Mouse (Mus musculus) CH12.LX (cell line): ENCODE data around the gene Syt12. TPM values are rescaled to one million over a fixed set of nuclear protein-coding genes. Genes with fewer than 3 reads are reported as not detected.

ENCODE experiments used
- DNase-seq: peaks from one replicate; pipeline ENCODE4 v3.0.0-alpha.2; 2013; ENCODE audit errors: extremely low read depth
- H3K27ac ChIP-seq: 2 replicates; pipeline ENCODE4 v1.5.1; 2012; ENCODE audit warnings: low read depth, mild to moderate bottlenecking, control low read depth, moderate library complexity; ENCODE audit not compliant: insufficient read depth
- H3K27me3 ChIP-seq: replicated peaks from 2 replicates; pipeline ENCODE3; 2012; ENCODE audit warnings: inconsistent platforms
- H3K36me3 ChIP-seq, 2 experiments: replicated peaks in 1 of 2; 2 replicates each; pipeline versions ENCODE3 to v1.6.1; 2012; ENCODE audit warnings: inconsistent platforms in 1 of 2, low read length in 1 of 2, mild to moderate bottlenecking in 1 of 2, mixed read lengths in 1 of 2, moderate library complexity in 1 of 2; ENCODE audit not compliant: control insufficient read depth in 1 of 2, insufficient read depth in 1 of 2
- H3K4me1 ChIP-seq, 2 experiments: 2 replicates each; pipeline ENCODE4 v1.6.1; 2012; ENCODE audit warnings: inconsistent platforms in 1 of 2, moderate library complexity in 1 of 2; ENCODE audit not compliant: insufficient read depth in 2 of 2, control insufficient read depth in 1 of 2
- H3K4me2 ChIP-seq: 2 replicates; pipeline ENCODE4 v1.6.1; 2012; ENCODE audit warnings: low read depth, mild to moderate bottlenecking, control low read depth; ENCODE audit not compliant: poor library complexity, insufficient read depth, severe bottlenecking
- H3K4me3 ChIP-seq, 3 experiments: fragments of 150-350 bp in 1 of 3; sonication (generic) in 1 of 3; replicated peaks in 1 of 3; 2 replicates each; pipeline versions ENCODE3 to v1.5.1; 2011 to 2012; ENCODE audit warnings: low read depth in 2 of 3, low read length in 2 of 3, mild to moderate bottlenecking in 2 of 3, moderate library complexity in 2 of 3, control low read depth in 1 of 3, improper control_type of control experiment in 1 of 3, inconsistent platforms in 1 of 3, mixed read lengths in 1 of 3; ENCODE audit not compliant: poor library complexity in 1 of 3
- H3K79me2 ChIP-seq: replicated peaks from 2 replicates; pipeline ENCODE4 v1.6.1; 2012; ENCODE audit warnings: mild to moderate bottlenecking, moderate library complexity; ENCODE audit not compliant: control insufficient read depth, poor library complexity, insufficient read depth, severe bottlenecking; ENCODE audit errors: extremely low read depth
- H3K9ac ChIP-seq: 2 replicates; pipeline ENCODE4 v1.6.1; 2012; ENCODE audit warnings: low read depth, mild to moderate bottlenecking, control low read depth, moderate library complexity; ENCODE audit not compliant: insufficient read depth
- H3K9me3 ChIP-seq: replicated peaks from 2 replicates; pipeline ENCODE3; 2012; ENCODE audit warnings: low read length, inconsistent platforms, mixed read lengths
- BHLHE40 ChIP-seq: IDR thresholded peaks from 2 replicates; pipeline ENCODE4 v1.6.1; 2011; ENCODE audit warnings: mild to moderate bottlenecking, low read depth, low read length, improper control_type of control experiment
- CHD1 ChIP-seq: IDR thresholded peaks from 2 replicates; pipeline ENCODE4 v1.6.1; 2012; ENCODE audit warnings: low read depth, low read length, improper control_type of control experiment, inconsistent platforms
- CTCF ChIP-seq, 2 experiments: IDR thresholded peaks in 1 of 2; conservative IDR thresholded peaks in 1 of 2; 2 replicates each; pipeline ENCODE4 v1.5.1; 2011 to 2012; ENCODE audit warnings: low read depth in 2 of 2, low read length in 2 of 2, improper control_type of control experiment in 1 of 2, inconsistent platforms in 1 of 2, mild to moderate bottlenecking in 1 of 2, moderate library complexity in 1 of 2
- ELF1 ChIP-seq: IDR thresholded peaks from 2 replicates; pipeline ENCODE4 v1.6.1; 2014; ENCODE audit warnings: low read depth, mild to moderate bottlenecking, inconsistent platforms, low read length, improper control_type of control experiment
- EP300 ChIP-seq: IDR thresholded peaks from 2 replicates; pipeline ENCODE4 v1.6.1; 2011; ENCODE audit warnings: low read length, improper control_type of control experiment
- ETS1 ChIP-seq: conservative IDR thresholded peaks from 2 replicates; pipeline ENCODE4 v1.6.1; 2012; ENCODE audit warnings: low read depth, mild to moderate bottlenecking, inconsistent platforms, low read length, improper control_type of control experiment, moderate library complexity
- HCFC1 ChIP-seq: IDR thresholded peaks from 2 replicates; pipeline ENCODE4 v1.6.1; 2012; ENCODE audit warnings: low read depth, mild to moderate bottlenecking, inconsistent platforms, low read length, improper control_type of control experiment
- IRF4 ChIP-seq: IDR thresholded peaks from 2 replicates; pipeline ENCODE4 v1.6.1; 2014; ENCODE audit warnings: low read depth, mild to moderate bottlenecking, inconsistent platforms, low read length, improper control_type of control experiment
- JUN ChIP-seq: IDR thresholded peaks from 2 replicates; pipeline ENCODE4 v1.6.1; 2011; ENCODE audit warnings: low read depth, mild to moderate bottlenecking, low read length, improper control_type of control experiment, moderate library complexity; ENCODE audit not compliant: insufficient read depth
- JUND ChIP-seq: conservative IDR thresholded peaks from 2 replicates; pipeline ENCODE4 v1.6.1; 2011; ENCODE audit warnings: low read depth, low read length, improper control_type of control experiment
- MXI1 ChIP-seq: IDR thresholded peaks from 2 replicates; pipeline ENCODE4 v1.6.1; 2011; ENCODE audit warnings: mild to moderate bottlenecking, low read depth, low read length, improper control_type of control experiment
- MYC ChIP-seq: IDR thresholded peaks from 2 replicates; pipeline ENCODE4 v1.6.1; 2011; ENCODE audit warnings: low read depth, mild to moderate bottlenecking, improper control_type of control experiment, low read length
- NELFE ChIP-seq: IDR thresholded peaks from 2 replicates; pipeline ENCODE4 v1.6.1; 2011; ENCODE audit warnings: low read depth, low read length, improper control_type of control experiment
- NRF1 ChIP-seq: IDR thresholded peaks from 2 replicates; pipeline ENCODE4 v1.6.1; 2014; ENCODE audit warnings: low read depth, mild to moderate bottlenecking, inconsistent platforms, low read length, improper control_type of control experiment, moderate library complexity
- PAX5 ChIP-seq: IDR thresholded peaks from 2 replicates; pipeline ENCODE4 v1.6.1; 2012; ENCODE audit warnings: low read length, inconsistent platforms, mixed read lengths
- RCOR1 ChIP-seq: conservative IDR thresholded peaks from 2 replicates; pipeline ENCODE4 v1.6.1; 2012; ENCODE audit warnings: low read depth, mild to moderate bottlenecking, inconsistent platforms, low read length, improper control_type of control experiment
- TCF12 ChIP-seq: IDR thresholded peaks from 2 replicates; pipeline ENCODE4 v1.6.1; 2014; ENCODE audit warnings: low read depth, mild to moderate bottlenecking, inconsistent platforms, low read length, improper control_type of control experiment
- UBTF ChIP-seq: IDR thresholded peaks from 2 replicates; pipeline ENCODE4 v1.6.1; 2012; ENCODE audit warnings: low read depth, mild to moderate bottlenecking, inconsistent platforms, low read length, improper control_type of control experiment, moderate library complexity
- USF1 ChIP-seq: IDR thresholded peaks from 2 replicates; pipeline ENCODE4 v1.6.1; 2014; ENCODE audit warnings: low read depth, mild to moderate bottlenecking, inconsistent platforms, low read length, improper control_type of control experiment
- ZC3H11A ChIP-seq: IDR thresholded peaks from 2 replicates; pipeline ENCODE4 v1.6.1; 2012; ENCODE audit warnings: low read depth, mild to moderate bottlenecking, inconsistent platforms, low read length, improper control_type of control experiment
- ZKSCAN1 ChIP-seq: IDR thresholded peaks from 2 replicates; pipeline ENCODE4 v1.6.1; 2012; ENCODE audit warnings: low read depth, inconsistent platforms, low read length, improper control_type of control experiment, borderline replicate concordance
- ZMIZ1 ChIP-seq: IDR thresholded peaks from 2 replicates; pipeline ENCODE4 v1.6.1; 2012; ENCODE audit warnings: low read depth, mild to moderate bottlenecking, inconsistent platforms, low read length, improper control_type of control experiment
- dilution Hi-C: fragments of 300-500 bp; cut with MboI; formaldehyde crosslinking; loops from 2 replicates; pipeline ENCODE4 v1.14.3; 2020; ENCODE audit warnings: low sequenced_read_pairs; ENCODE audit not compliant: extremely low pct_unique_long_range_greater_than_20kb, extremely low pct_ligation_motif_present
- in situ Hi-C: fragments of 300-500 bp; cut with MboI; formaldehyde crosslinking; loops from 3 replicates; pipeline ENCODE4 v1.14.3; 2019; ENCODE audit warnings: low sequenced_read_pairs, low pct_ligation_motif_present, low pct_unique_long_range_greater_than_20kb, mixed read lengths
- polyA plus RNA-seq: library from polyadenylated mRNA; unstranded; fragments of >175 nt; gene quantifications from 2 replicates; pipeline ENCODE4 v1.2.1, GENCODE M21; 2012; ENCODE audit warnings: low read depth; ENCODE audit not compliant: insufficient read length
- total RNA-seq, 2 experiments: library from RNA; depleted of rRNA; stranded (reverse); fragments of 300-350 nt in 1 of 2; fragments of >200 nt in 1 of 2; gene quantifications; 2 replicates each; pipeline ENCODE4 v1.2.3; 2012 to 2014

Gene Syt12
- total and polyA plus RNA-seq, 3 experiments, result 0.17 to 0.50 TPM; not detected in 1

GRCm38 (mm10) chr19:4433756-4434155 is 43.5 kb downstream of the Syt12 start:
- in situ Hi-C loops (no loop called here), dilution Hi-C loops (no loop called here)
- H3K4me1 ChIP-seq, result peaks cover 4 to 13% of the 10 kb centered on the region in 2 experiments; a peak in 3 of 4 replicates
- TF ChIP-seq MYC, result no peak
- TF ChIP-seq BHLHE40, result no peak
- no peak for TF ChIP-seq JUND
- peak in 1 of 2 experiments; percentile 1; a peak in 1 of 4 replicates for TF ChIP-seq CTCF (conservative IDR thresholded peaks at IDR 0.05 in 1 of 2, IDR thresholded peaks at IDR 0.05 in 1 of 2; ENCODE audit: low read depth in 2 of 2, low read length in 2 of 2)
- no peak for TF ChIP-seq ZKSCAN1
- no peak for TF ChIP-seq NRF1
- no peak for TF ChIP-seq NELFE
- TF ChIP-seq USF1, result no peak
- H3K36me3 ChIP-seq, result peaks cover 9 to 63% of the 10 kb centered on the region in 2 experiments
- DNase-seq, result no peak
- H3K4me3 ChIP-seq, result no peak overlapping the region
- H3K79me2 ChIP-seq, result no peaks in the 10 kb centered on the region
- no peak overlapping the region for H3K9ac ChIP-seq
- H3K27ac ChIP-seq, result no peak overlapping the region
- H3K4me2 ChIP-seq, result no peak overlapping the region
- H3K27me3 ChIP-seq, result no peaks in the 10 kb centered on the region
- H3K9me3 ChIP-seq, result peaks cover 20% of the 10 kb centered on the region

GRCm38 (mm10) chr19:4430091-4430620 is 47.1 kb downstream of the Syt12 start:
- no peaks in the 10 kb centered on the region for H3K27me3 ChIP-seq
- peaks cover 25 to 64% of the 10 kb centered on the region in 2 experiments for H3K36me3 ChIP-seq
- dilution Hi-C loops (no loop called here), in situ Hi-C loops (no loop called here)
- TF ChIP-seq JUND, result no peak
- no peak for TF ChIP-seq ZC3H11A
- no peak for TF ChIP-seq RCOR1
- TF ChIP-seq ELF1, result no peak
- TF ChIP-seq UBTF, result no peak
- TF ChIP-seq CHD1, result no peak
- no peak for TF ChIP-seq JUN
- no peak for TF ChIP-seq IRF4
- no peak for TF ChIP-seq ZMIZ1
- TF ChIP-seq MXI1, result no peak
- TF ChIP-seq ETS1, result no peak
- no peak for TF ChIP-seq EP300
- no peak for TF ChIP-seq PAX5
- no peak for TF ChIP-seq CTCF (conservative IDR thresholded peaks at IDR 0.05 in 1 of 2, IDR thresholded peaks at IDR 0.05 in 1 of 2; ENCODE audit: low read depth in 2 of 2, low read length in 2 of 2)
- no peak for TF ChIP-seq HCFC1
- no peak for TF ChIP-seq TCF12
- no peaks in the 10 kb centered on the region for H3K79me2 ChIP-seq
- no peak overlapping the region for H3K4me2 ChIP-seq
- no peak overlapping the region for H3K27ac ChIP-seq
- no peak overlapping the region for H3K4me3 ChIP-seq
- DNase-seq, result no peak
- no peaks in the 10 kb centered on the region for H3K4me1 ChIP-seq
- H3K9me3 ChIP-seq, result peaks cover under 1% of the 10 kb centered on the region
- no peak overlapping the region for H3K9ac ChIP-seq
